Mouse (Mus musculus): Measurements from ENCODE around the gene Olfr125. TPM values are rescaled to one million over a fixed set of nuclear protein-coding genes. Genes with fewer than 3 reads are reported as not detected.

The Olfr125 gene
- total RNA-seq (2021) = not detected in 2 replicates
- long read RNA-seq, experiment 1 = 0 reads
- long read RNA-seq, experiment 2 = 0 reads

GRCm38 (mm10) chr17:37832649-37833048, at the start of gene Olfr125:
Olfr125 (plus strand) TSS chr17:37832949.
- no peak for DNase-seq

DNA sequence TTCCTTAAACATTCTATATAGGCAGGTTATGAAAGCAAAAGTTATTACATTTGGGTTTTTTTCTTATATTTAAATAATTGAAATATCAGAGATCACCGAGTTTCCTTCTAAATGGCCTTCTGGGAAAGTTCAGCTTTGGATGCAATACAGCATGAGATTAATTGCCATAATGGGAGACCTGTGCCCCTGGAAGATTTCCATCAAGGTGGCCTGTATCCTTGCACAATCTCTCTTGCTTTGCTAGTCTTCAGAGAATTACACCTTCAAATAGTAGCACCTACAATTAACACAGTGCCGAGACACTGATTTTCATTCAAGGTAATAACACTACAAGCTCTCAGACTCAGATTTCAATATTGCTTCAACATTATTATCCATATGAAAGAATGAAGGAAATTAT, 39.5 kb upstream of the Olfr125 start, which contains the start of gene Olfr123:
Gene Olfr123 (plus strand): TSS at position 301 of the 400 bp plus-strand sequence.
- DNase-seq = no peak

GRCm38 (mm10) chr17:37799588-37799987, 33.2 kb upstream of the Olfr125 start, which contains the start of gene Olfr124:
Olfr124 (plus strand) TSS chr17:37799888.
- DNase-seq = no peak

DNA sequence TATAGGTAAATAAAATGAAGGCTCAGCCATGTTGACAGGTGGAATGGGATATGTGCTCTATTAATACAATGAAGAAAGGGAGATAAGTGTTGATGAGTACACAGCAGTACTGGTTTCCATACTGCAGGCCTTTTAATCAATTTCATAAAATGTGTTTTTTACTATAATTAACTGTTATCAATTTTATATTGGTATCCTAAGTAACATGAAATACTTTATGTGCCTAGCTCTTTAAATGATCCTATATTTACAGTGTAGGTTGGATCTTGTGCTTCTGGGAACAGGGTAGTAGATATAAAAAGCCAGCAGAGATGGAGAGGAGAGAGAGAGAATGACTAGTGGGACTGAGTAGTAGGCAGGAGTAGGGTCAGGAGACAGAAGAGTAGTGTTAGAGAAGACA, 14.4 kb downstream of the Olfr125 start, which contains the start of gene Olfr126:
Gene Olfr126 (plus strand): TSS at position 301 of the 400 bp plus-strand sequence.
- no peak for DNase-seq

- DNase-seq = no peak
Measured at GRCm38 (mm10) chr17:37863901-37864300, 31.2 kb downstream of the Olfr125 start.

- DNase-seq = no peak
Measured at GRCm38 (mm10) chr17:37869676-37870205, 37.0 kb downstream of the Olfr125 start.

DNA sequence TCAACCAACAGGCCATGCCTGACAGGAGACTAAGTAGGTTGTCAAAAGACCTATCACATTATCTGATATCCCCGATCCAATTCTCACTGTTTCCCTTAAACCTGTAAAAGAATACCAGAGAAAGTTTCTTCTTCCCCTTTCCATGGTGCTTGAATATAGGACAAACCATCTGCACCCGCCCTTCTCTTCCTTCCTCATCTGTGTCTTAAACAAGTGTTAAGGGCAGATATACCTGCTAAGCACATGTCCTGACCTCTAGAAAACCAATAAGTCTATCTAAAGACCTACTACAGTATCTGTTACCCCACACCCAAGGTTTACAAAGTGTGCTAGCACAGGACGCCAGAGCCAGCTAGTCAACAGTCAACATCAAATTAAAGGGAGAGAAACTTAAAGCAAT, 41.1 kb downstream of the Olfr125 start:
- no peak for DNase-seq

Other genes with a start within 250 kb of the Olfr125 start
- not detected in 2 replicates for gene Olfr114, start 240.2 kb upstream of the Olfr125 start, total RNA-seq (2021)
- gene Olfr115, start 205.8 kb upstream of the Olfr125 start, total RNA-seq (2021) = not detected in 2 replicates
- gene Olfr116, start 205.8 kb upstream of the Olfr125 start, total RNA-seq (2021) = not detected in 2 replicates
- gene Olfr117, start 169.2 kb upstream of the Olfr125 start, total RNA-seq (2021) = not detected in 2 replicates
- gene Olfr118, start 166.0 kb upstream of the Olfr125 start, total RNA-seq (2021) = not detected in 2 replicates
- gene Olfr119, start 136.4 kb upstream of the Olfr125 start, total RNA-seq (2021) = not detected in 2 replicates
- gene Olfr120, start 111.1 kb upstream of the Olfr125 start, total RNA-seq (2021) = not detected in 2 replicates
- gene Olfr121, start 84.1 kb upstream of the Olfr125 start, total RNA-seq (2021) = not detected in 2 replicates
- gene Olfr122, start 64.3 kb upstream of the Olfr125 start, total RNA-seq (2021) = not detected in 2 replicates
- gene Olfr123, start 39.4 kb upstream of the Olfr125 start, total RNA-seq (2021) = not detected in 2 replicates
- gene Olfr124, start 33.1 kb upstream of the Olfr125 start, total RNA-seq (2021) = not detected in 2 replicates
- not detected in 2 replicates for gene Olfr126, start 14.5 kb downstream of the Olfr125 start, total RNA-seq (2021)
- not detected in 2 replicates for gene Olfr127, start 67.5 kb downstream of the Olfr125 start, total RNA-seq (2021)
- not detected in 2 replicates for gene Olfr128, start 87.6 kb downstream of the Olfr125 start, total RNA-seq (2021)
- gene Olfr761, start 120.1 kb downstream of the Olfr125 start, total RNA-seq (2021) = not detected in 2 replicates
- gene Olfr129, start 227.1 kb downstream of the Olfr125 start, total RNA-seq (2021) = not detected in 2 replicates
- gene Olfr130, start 231.0 kb downstream of the Olfr125 start, total RNA-seq (2021) = not detected in 2 replicates

Measured in adrenal gland, postnatal 14 days (tissue).